Mouse (Mus musculus) liver, embryonic 15.5 days (tissue): ENCODE data around the gene Igflr1. TPM values are rescaled to one million over a fixed set of nuclear protein-coding genes. Genes with fewer than 3 reads are reported as not detected.

Experiments used
- ATAC-seq: fragments of 200-750 bp; cut with Nextera tagmentation; 2 replicates; pipeline ENCODE4 v1.8.0; 2017; ENCODE audit warnings: moderate number of reproducible peaks, mild to moderate bottlenecking, moderate library complexity; ENCODE audit not compliant: insufficient read depth
- H3K27ac ChIP-seq: fragments of 300-500 bp; sonication (generic); replicated peaks from 2 replicates; pipeline ENCODE4 v1.5.1; 2015; ENCODE audit warnings: mild to moderate bottlenecking, inconsistent platforms
- H3K27me3 ChIP-seq: fragments of 300-500 bp; sonication (generic); 2 replicates; pipeline ENCODE4 v1.6.1; 2015; ENCODE audit warnings: mild to moderate bottlenecking, inconsistent platforms
- H3K36me3 ChIP-seq: fragments of 300-500 bp; sonication (generic); replicated peaks from 2 replicates; pipeline ENCODE4 v1.6.1; 2015; ENCODE audit warnings: moderate library complexity, mild to moderate bottlenecking, inconsistent platforms
- H3K4me1 ChIP-seq: fragments of 300-500 bp; sonication (generic); replicated peaks from 2 replicates; pipeline ENCODE4 v1.6.1; 2015; ENCODE audit warnings: inconsistent platforms
- H3K4me2 ChIP-seq: fragments of 300-500 bp; sonication (generic); 2 replicates; pipeline ENCODE4 v1.6.1; 2015; ENCODE audit warnings: moderate library complexity, mild to moderate bottlenecking, inconsistent platforms
- H3K4me3 ChIP-seq: fragments of 300-500 bp; sonication (generic); replicated peaks from 2 replicates; pipeline ENCODE4 v1.5.1; 2015; ENCODE audit warnings: mild to moderate bottlenecking, inconsistent platforms
- H3K9ac ChIP-seq: fragments of 300-500 bp; sonication (generic); 2 replicates; pipeline ENCODE4 v1.6.1; 2015; ENCODE audit warnings: moderate library complexity, mild to moderate bottlenecking, inconsistent platforms
- H3K9me3 ChIP-seq: fragments of 300-500 bp; sonication (generic); replicated peaks from 2 replicates; pipeline ENCODE4 v1.6.1; 2016; ENCODE audit warnings: inconsistent platforms
- WGBS: fragments of 180-500 bp; shearing (Covaris S2); methylation state at CpG from one replicate; pipeline ENCODE4 v1.1.7; 2015; ENCODE audit warnings: mixed read lengths; ENCODE audit not compliant: insufficient replicate concordance; 5-methylcytosine and 5-hydroxymethylcytosine counted together
- polyA plus RNA-seq: library from polyadenylated mRNA; unstranded; fragments of >200 nt; fragmentation: Nextera tagmentation; extraction: Ambion mirVana; gene quantifications from 2 replicates; pipeline ENCODE4 v1.2.1, GENCODE M21; 2015

Igflr1 gene
- 2.3 and 2.8 TPM in 2 replicates for polyA plus RNA-seq

DNA sequence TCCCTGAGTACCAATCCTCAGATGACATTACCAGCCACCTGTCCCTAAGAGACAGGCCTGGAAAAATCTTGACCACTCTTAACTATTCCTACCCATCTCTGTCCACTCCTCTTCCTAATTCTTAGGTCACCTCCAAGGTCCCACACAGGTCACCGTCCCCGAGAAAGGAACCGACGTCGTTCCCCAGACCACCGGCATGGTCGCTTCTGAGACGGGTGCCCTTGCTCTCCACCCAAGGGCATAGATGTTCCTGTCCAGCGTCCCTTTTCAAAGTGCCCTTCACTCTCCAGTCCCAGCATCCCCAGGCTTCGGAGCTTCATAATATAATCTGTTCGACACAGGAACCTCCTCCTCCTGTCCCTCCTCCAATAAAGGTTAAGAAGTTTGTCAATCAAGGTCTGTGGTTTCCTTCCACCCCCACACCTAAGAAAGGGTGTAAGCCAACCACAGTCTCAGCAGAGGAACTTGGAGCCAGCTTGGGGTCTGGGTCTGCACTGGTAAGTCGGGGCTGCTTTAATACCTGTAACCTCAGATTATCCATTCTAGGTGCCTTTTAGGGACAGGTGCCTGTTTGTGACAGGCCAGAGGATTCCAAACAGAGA, at the start of gene Igflr1:
Gene Igflr1, plus strand, starts transcription at position 458 of the 602 bp plus-strand sequence.
- no peak for ATAC-seq
- no peaks in the 10 kb centered on the region for H3K27me3 ChIP-seq
- no peak within 1 kb of the TSS for H3K9ac ChIP-seq
- H3K9me3 ChIP-seq, result no peaks in the 10 kb centered on the region
- H3K4me3 ChIP-seq, result peak within 1 kb of the TSS; percentile 71
- 84% methylated on average over 12 of the region's 12 CpGs for WGBS
- peaks cover 50% of the 10 kb centered on the region for H3K36me3 ChIP-seq
- H3K4me1 ChIP-seq, result peaks cover 24% of the 10 kb centered on the region
- H3K4me2 ChIP-seq, result peak within 1 kb of the TSS; percentile 86; the same call in 1 of the 2 replicates
- no peak within 1 kb of the TSS for H3K27ac ChIP-seq

DNA sequence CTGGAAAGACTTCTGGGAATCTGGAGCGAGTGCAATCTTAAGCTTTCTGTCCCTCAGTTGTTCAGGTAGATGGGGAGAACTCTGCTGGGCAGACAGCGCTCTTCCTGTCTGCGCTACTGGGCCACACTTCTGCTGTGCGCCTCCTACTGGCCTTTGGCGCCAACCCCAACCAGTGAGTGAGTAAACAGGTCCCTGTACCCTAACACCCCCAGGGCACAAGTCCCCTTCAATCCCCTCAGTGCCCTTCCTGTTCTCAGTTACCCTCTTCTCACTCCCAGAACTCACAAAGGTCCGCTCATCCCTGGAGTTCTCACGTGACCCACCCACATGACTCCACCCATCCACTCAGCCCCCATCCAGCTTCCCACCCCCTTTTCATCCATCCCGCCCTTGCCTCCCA, 46.9 kb upstream of the Igflr1 start:
- H3K9me3 ChIP-seq, result no peaks in the 10 kb centered on the region
- ATAC-seq, result no peak
- H3K4me1 ChIP-seq, result no peaks in the 10 kb centered on the region
- WGBS, result 39% methylated on average over 8 of the region's 8 CpGs
- H3K27ac ChIP-seq, result no peak overlapping the region
- no peak overlapping the region for H3K4me3 ChIP-seq
- no peak overlapping the region for H3K9ac ChIP-seq
- no peak overlapping the region for H3K4me2 ChIP-seq
- H3K36me3 ChIP-seq, result no peaks in the 10 kb centered on the region
- H3K27me3 ChIP-seq, result no peaks in the 10 kb centered on the region

DNA sequence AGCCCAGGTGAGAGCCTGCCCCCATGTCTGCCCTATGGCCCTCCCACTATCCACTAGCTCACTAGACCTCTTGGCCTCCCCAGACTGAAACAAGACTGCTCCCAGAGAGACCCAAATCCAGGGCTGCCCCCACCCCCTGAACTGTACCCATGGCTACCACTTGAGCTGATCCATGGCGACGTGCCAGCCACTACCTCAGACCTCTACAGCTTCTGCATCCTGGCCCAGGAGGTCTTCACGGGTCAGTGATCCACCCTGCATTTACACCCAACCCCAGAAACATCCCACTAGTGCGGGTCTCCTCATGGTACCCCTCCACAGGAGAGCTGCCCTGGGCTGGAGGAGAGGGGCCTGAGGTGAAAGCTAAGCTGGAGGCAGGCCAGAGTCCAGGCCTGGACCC, 44.8 kb upstream of the Igflr1 start:
- Histone ChIP-seq H3K4me1 (no peaks in the 10 kb centered on the region), H3K9me3 (no peaks in the 10 kb centered on the region), H3K4me3 (no peak overlapping the region), H3K9ac (no peak overlapping the region), H3K27me3 (no peaks in the 10 kb centered on the region), H3K27ac (no peak overlapping the region), H3K36me3 (peaks cover 11% of the 10 kb centered on the region; the same call in 1 of the 2 replicates), H3K4me2 (no peak overlapping the region)
- WGBS, result 62% methylated on average over 4 of the region's 4 CpGs
- no peak for ATAC-seq

GRCm38 (mm10) chr7:30520856-30521255, 44.4 kb upstream of the Igflr1 start:
- H3K9me3 ChIP-seq, result no peaks in the 10 kb centered on the region
- peaks cover 15% of the 10 kb centered on the region; the same call in 1 of the 2 replicates for H3K36me3 ChIP-seq
- H3K4me1 ChIP-seq, result no peaks in the 10 kb centered on the region
- no peak overlapping the region for H3K4me3 ChIP-seq
- no peak overlapping the region for H3K9ac ChIP-seq
- H3K27me3 ChIP-seq, result no peaks in the 10 kb centered on the region
- WGBS, result 70% methylated on average over 5 of the region's 5 CpGs
- no peak overlapping the region for H3K27ac ChIP-seq
- no peak overlapping the region for H3K4me2 ChIP-seq
- no peak for ATAC-seq

DNA sequence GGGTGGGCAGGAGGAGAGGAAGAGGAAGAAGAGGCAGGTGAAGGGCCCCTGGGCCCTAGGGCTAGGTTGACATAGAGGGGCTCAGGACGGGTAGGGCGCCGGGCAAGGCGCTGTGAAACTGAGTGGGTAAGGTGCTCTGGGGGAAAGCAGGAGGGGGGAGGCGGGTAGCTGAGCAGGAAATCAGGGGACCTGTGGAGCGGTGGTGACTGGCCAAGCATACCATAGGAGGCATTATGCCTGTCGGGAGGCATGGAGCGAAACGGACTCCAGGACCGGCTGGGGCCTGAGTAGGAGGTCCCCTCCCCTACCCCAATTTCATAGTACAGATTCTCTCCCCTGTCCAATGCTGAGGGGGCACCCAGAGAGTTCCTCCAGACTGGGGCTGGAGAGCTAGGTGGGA, 42.4 kb upstream of the Igflr1 start:
- H3K36me3 ChIP-seq, result peaks cover 32% of the 10 kb centered on the region
- no peaks in the 10 kb centered on the region for H3K4me1 ChIP-seq
- H3K4me3 ChIP-seq, result no peak overlapping the region
- ATAC-seq, result no peak
- no peak overlapping the region for H3K9ac ChIP-seq
- no peak overlapping the region for H3K4me2 ChIP-seq
- 78% methylated on average over 10 of the region's 10 CpGs for WGBS
- H3K27ac ChIP-seq, result no peak overlapping the region
- H3K9me3 ChIP-seq, result no peaks in the 10 kb centered on the region
- H3K27me3 ChIP-seq, result no peaks in the 10 kb centered on the region

- H3K9ac ChIP-seq, result no peak overlapping the region
- 74% methylated on average over 6 of the region's 6 CpGs for WGBS
- H3K36me3 ChIP-seq, result peaks cover 48% of the 10 kb centered on the region
- H3K4me3 ChIP-seq, result no peak overlapping the region
- no peak overlapping the region for H3K27ac ChIP-seq
- H3K27me3 ChIP-seq, result no peaks in the 10 kb centered on the region
- H3K4me2 ChIP-seq, result no peak overlapping the region
- ATAC-seq, result no peak
- H3K9me3 ChIP-seq, result no peaks in the 10 kb centered on the region
- no peaks in the 10 kb centered on the region for H3K4me1 ChIP-seq
These were observed 40.7 kb upstream of the Igflr1 start for GRCm38 (mm10) chr7:30524487-30524886.

DNA sequence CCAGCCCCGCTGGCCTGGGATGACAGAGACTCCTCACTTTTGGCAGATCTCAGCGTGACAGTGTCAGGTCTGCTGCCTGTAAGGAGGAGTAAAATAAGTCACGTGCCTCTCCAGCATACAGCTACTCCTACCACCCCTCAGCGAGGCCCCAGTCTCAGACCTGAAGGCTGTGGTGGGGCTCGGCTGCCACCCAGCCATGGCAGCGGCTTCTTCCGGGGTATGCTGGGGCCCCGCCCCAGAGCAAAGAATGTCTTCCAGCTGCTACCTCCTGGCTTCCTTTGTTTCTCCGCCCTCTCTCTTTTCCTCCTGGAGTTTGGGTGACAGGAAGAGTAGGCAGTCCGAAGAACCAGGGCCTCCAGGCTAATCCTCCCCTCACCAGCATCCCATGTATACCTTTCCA, 39.3 kb upstream of the Igflr1 start:
- H3K4me2 ChIP-seq, result no peak overlapping the region
- WGBS, result 56% methylated on average over 10 of the region's 10 CpGs
- no peak for ATAC-seq
- no peak overlapping the region for H3K9ac ChIP-seq
- H3K27me3 ChIP-seq, result no peaks in the 10 kb centered on the region
- H3K36me3 ChIP-seq, result peaks cover 61% of the 10 kb centered on the region
- no peaks in the 10 kb centered on the region for H3K9me3 ChIP-seq
- H3K4me3 ChIP-seq, result no peak overlapping the region
- H3K27ac ChIP-seq, result no peak overlapping the region
- no peaks in the 10 kb centered on the region for H3K4me1 ChIP-seq

- H3K9me3 ChIP-seq, result no peaks in the 10 kb centered on the region
- no peak overlapping the region for H3K27ac ChIP-seq
- H3K4me2 ChIP-seq, result no peak overlapping the region
- H3K9ac ChIP-seq, result no peak overlapping the region
- no peak for ATAC-seq
- no peaks in the 10 kb centered on the region for H3K4me1 ChIP-seq
- no peaks in the 10 kb centered on the region for H3K27me3 ChIP-seq
- peaks cover 61% of the 10 kb centered on the region for H3K36me3 ChIP-seq
- WGBS, result 67% methylated on average over 17 of the region's 17 CpGs
- H3K4me3 ChIP-seq, result no peak overlapping the region
These were observed 38.8 kb upstream of the Igflr1 start for GRCm38 (mm10) chr7:30526399-30526798.

- no peak overlapping the region for H3K9ac ChIP-seq
- no peaks in the 10 kb centered on the region for H3K9me3 ChIP-seq
- no peaks in the 10 kb centered on the region for H3K27me3 ChIP-seq
- no peak overlapping the region for H3K4me3 ChIP-seq
- H3K27ac ChIP-seq, result no peak overlapping the region
- no peak for ATAC-seq
- peaks cover 65% of the 10 kb centered on the region for H3K36me3 ChIP-seq
- 76% methylated on average over 14 of the region's 14 CpGs for WGBS
- no peak overlapping the region for H3K4me2 ChIP-seq
- peaks cover 4% of the 10 kb centered on the region; the same call in 1 of the 2 replicates for H3K4me1 ChIP-seq
These were observed 38.2 kb upstream of the Igflr1 start for GRCm38 (mm10) chr7:30526981-30527380.

DNA sequence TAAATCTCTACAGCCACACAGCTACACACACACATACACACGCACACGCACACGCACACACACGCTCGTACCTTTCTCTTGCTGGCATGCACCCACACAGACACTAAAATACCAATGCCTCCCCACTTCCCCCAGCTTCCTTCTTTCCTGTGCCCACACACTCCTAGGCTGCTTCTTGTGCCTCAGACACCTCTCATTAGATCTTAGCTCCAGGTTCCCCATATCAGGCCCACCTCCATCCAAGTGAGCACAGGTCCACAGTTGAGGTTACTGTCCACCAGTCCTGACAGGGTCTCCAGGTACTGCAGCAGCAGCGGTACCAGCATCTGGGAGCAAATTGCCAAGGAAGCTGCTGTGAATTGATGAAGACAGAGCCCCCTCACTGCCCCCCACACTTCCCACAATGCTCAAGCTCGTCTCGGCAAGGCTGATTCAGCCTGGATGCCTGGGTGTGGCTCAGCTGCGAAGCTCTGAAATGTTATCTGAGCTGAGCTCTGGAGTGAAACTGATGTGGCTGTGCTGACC, 33.9 kb upstream of the Igflr1 start:
- Histone ChIP-seq H3K4me3 (no peak overlapping the region), H3K4me2 (no peak overlapping the region), H3K9me3 (no peaks in the 10 kb centered on the region), H3K27ac (no peak overlapping the region), H3K27me3 (peaks cover 7% of the 10 kb centered on the region; the same call in 1 of the 2 replicates), H3K4me1 (peaks cover 41% of the 10 kb centered on the region), H3K36me3 (peaks cover 50% of the 10 kb centered on the region), H3K9ac (no peak overlapping the region)
- 79% methylated on average over 9 of the region's 9 CpGs for WGBS
- ATAC-seq, result no peak

- 69% methylated on average over 8 of the region's 8 CpGs for WGBS
- H3K27me3 ChIP-seq, result peaks cover 7% of the 10 kb centered on the region; the same call in 1 of the 2 replicates
- peaks cover 38% of the 10 kb centered on the region for H3K36me3 ChIP-seq
- peaks cover 41% of the 10 kb centered on the region for H3K4me1 ChIP-seq
- no peak overlapping the region for H3K27ac ChIP-seq
- H3K9ac ChIP-seq, result no peak overlapping the region
- no peak overlapping the region for H3K4me3 ChIP-seq
- H3K4me2 ChIP-seq, result no peak overlapping the region
- H3K9me3 ChIP-seq, result no peaks in the 10 kb centered on the region
- no peak for ATAC-seq
These were observed 32.3 kb upstream of the Igflr1 start for GRCm38 (mm10) chr7:30532931-30533330.
